Mouse (Mus musculus) forebrain, embryonic 11.5 days (tissue): ENCODE data around the gene Nfic. TPM values are rescaled to one million over a fixed set of nuclear protein-coding genes. Genes with fewer than 3 reads are reported as not detected.

Experiments
- ATAC-seq: fragments of 200-750 bp; cut with Nextera tagmentation; replicated peaks from 2 replicates; pipeline ENCODE4 v1.8.0; 2017; ENCODE audit warnings: moderate TSS enrichment; ENCODE audit not compliant: low FRiP score
- DNase-seq: peaks from one replicate; pipeline ENCODE4 v3.0.0-alpha.2; 2017; ENCODE audit warnings: low spot score
- H3K27ac ChIP-seq: fragments of 300-500 bp; sonication (generic); 2 replicates; pipeline ENCODE4 v1.5.1; 2014; ENCODE audit warnings: low read depth, low read length
- H3K27me3 ChIP-seq: fragments of 300-500 bp; sonication (generic); 2 replicates; pipeline ENCODE4 v1.6.1; 2014; ENCODE audit warnings: mild to moderate bottlenecking, low read length, mixed read lengths; ENCODE audit not compliant: control insufficient read depth, insufficient read depth
- H3K36me3 ChIP-seq: fragments of 300-500 bp; sonication (generic); 2 replicates; pipeline ENCODE4 v1.6.1; 2014; ENCODE audit warnings: mild to moderate bottlenecking, low read length, moderate library complexity, mixed read lengths; ENCODE audit not compliant: control insufficient read depth, insufficient read depth
- H3K4me1 ChIP-seq: fragments of 300-500 bp; sonication (generic); replicated peaks from 2 replicates; pipeline ENCODE4 v1.6.1; 2014; ENCODE audit warnings: low read length, mixed read lengths; ENCODE audit not compliant: control insufficient read depth, insufficient read depth
- H3K4me2 ChIP-seq: fragments of 300-500 bp; sonication (generic); 2 replicates; pipeline ENCODE4 v1.6.1; 2014; ENCODE audit warnings: low read depth, mild to moderate bottlenecking, low read length, moderate library complexity, mixed read lengths; ENCODE audit not compliant: severe bottlenecking
- H3K4me3 ChIP-seq: fragments of 300-500 bp; sonication (generic); 2 replicates; pipeline ENCODE4 v1.5.1; 2014; ENCODE audit warnings: low read depth, low read length
- H3K9ac ChIP-seq: fragments of 300-500 bp; sonication (generic); 2 replicates; pipeline ENCODE4 v1.6.1; 2014; ENCODE audit warnings: low read length
- H3K9me3 ChIP-seq: fragments of 300-500 bp; sonication (generic); 2 replicates; pipeline ENCODE4 v1.6.1; 2016; ENCODE audit warnings: low read length, mixed read lengths; ENCODE audit not compliant: control insufficient read depth
- WGBS: fragments of 180-500 bp; shearing (Covaris S2); extraction: QIAGEN DNeasy Blood & Tissue Kit; methylation state at CpG from one replicate; pipeline ENCODE4 v1.1.7; 2014; 5-methylcytosine and 5-hydroxymethylcytosine counted together
- polyA plus RNA-seq: library from polyadenylated mRNA; unstranded; fragments of >200 nt; fragmentation: Nextera tagmentation; extraction: Ambion mirVana; gene quantifications from 2 replicates; pipeline ENCODE4 v1.2.1, GENCODE M21; 2014

Gene Nfic
- polyA plus RNA-seq, 1 experiment from 2014 or later = 10.8 TPM

DNA sequence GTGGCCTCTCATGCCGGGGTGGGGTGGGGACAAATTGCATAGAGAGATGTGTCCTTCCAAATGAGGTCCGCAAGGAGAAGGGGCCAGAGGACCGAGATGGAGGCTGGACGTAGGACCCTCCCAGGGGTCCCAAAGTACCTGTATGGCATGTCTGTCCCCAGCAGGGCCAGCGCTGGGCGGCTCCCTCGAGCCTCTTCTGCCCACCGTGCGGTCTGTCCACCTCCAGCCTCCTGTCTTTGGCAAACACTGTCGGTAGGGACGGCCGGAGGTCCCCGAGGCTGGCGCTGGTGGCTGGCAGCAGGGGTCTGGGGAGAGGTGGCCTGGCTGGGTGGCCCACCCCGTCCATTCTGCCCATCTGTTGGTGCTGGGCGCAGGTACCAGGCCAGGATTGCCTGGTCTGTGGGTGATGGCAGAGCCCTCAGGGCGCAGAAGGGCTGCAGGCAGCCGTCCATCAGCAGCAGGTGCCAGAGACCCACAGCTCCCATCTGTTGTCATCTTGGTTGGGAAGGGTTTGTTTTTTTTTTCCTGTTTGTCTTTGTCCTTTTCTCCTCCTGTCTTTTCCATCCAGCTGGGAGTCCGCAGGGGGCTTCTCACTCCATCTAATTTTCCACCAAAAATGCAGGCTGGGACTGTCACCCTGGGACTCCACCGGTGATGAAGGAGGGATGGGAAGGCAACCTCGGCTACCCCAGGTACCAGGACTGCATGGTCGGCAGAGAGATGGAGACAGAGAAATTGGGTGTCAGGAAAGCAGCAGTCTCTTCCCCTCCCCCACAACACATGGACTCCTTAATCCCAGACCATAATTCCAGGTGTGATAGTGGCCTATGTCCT is 54.8 kb downstream of the Nfic start:
- Histone ChIP-seq H3K27ac (0 out of 2 replicates have a peak overlapping the region, but pooled peaks have one; percentile 50), H3K9me3 (no peaks in the 10 kb centered on the region), H3K27me3 (peaks cover 9% of the 10 kb centered on the region), H3K4me2 (no peak overlapping the region), H3K4me3 (no peak overlapping the region), H3K36me3 (no peaks in the 10 kb centered on the region; the same call in 1 of the 2 replicates), H3K4me1 (peaks cover 27% of the 10 kb centered on the region), H3K9ac (0 out of 2 replicates have a peak overlapping the region, but pooled peaks have one; percentile 16)
- WGBS = 48% methylated on average over 22 of the region's 22 CpGs
- ATAC-seq = no peak
- no peak for DNase-seq

DNA sequence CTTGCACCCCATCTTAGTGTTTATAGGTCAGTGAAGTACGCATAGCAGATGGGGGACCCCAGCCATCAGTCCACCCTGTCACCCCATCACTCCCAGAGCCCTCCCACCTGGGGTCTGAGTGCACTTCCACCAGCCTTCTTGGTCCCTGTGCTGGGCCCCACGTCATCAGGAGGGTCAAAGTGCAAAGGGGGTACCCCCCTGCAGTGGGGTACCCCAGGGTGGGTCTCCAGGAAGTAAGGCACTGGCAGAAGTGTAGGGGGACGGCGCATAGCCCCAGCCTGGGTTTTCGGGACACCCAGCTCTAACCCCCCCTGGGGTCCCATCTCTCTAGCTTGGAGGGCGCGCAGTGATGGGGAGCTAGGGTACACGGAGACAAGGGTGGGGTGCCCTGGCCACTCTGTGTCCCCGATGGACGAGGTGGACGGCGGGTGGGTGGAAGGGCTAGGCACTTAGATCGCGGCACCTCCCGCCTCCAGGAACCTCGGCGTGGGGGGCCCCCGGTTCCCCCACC is 55.6 kb downstream of the Nfic start:
- Histone ChIP-seq H3K9ac (no peak overlapping the region), H3K9me3 (no peaks in the 10 kb centered on the region), H3K4me2 (no peak overlapping the region), H3K27me3 (peaks cover 8% of the 10 kb centered on the region), H3K4me3 (no peak overlapping the region), H3K27ac (no peak overlapping the region), H3K36me3 (no peaks in the 10 kb centered on the region), H3K4me1 (peaks cover 27% of the 10 kb centered on the region)
- 80% methylated on average over 18 of the region's 18 CpGs for WGBS
- no peak for DNase-seq
- no peak for ATAC-seq

DNA sequence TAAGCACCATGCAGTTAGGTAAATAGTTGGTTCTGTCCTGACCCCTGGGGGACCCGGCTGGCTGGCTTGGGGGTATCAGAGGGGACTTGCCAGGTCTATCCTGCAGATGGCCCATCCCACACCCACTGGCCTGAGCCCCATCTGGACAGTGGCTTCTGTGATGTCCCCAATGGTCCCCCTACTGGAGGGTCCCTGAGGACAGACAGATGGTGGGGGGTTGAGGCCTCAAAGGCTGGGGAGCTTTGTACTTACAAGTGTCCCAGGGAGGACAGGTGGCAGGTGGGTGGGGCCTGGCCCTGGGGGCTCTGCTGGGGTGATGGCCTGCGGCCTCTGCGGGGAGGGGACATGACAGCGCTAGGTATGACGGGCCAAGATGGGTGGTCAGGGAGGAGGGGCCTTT is 56.1 kb downstream of the Nfic start:
- H3K36me3 ChIP-seq = no peaks in the 10 kb centered on the region
- WGBS = 71% methylated on average over 5 of the region's 5 CpGs
- DNase-seq = no peak
- peaks cover 3% of the 10 kb centered on the region for H3K27me3 ChIP-seq
- H3K27ac ChIP-seq = no peak overlapping the region
- 0 out of 2 replicates have a peak overlapping the region, but pooled peaks have one; percentile 5 for H3K4me2 ChIP-seq
- H3K4me3 ChIP-seq = no peak overlapping the region
- no peak for ATAC-seq
- no peaks in the 10 kb centered on the region for H3K9me3 ChIP-seq
- H3K4me1 ChIP-seq = peaks cover 27% of the 10 kb centered on the region
- no peak overlapping the region; the same call in 1 of the 2 replicates for H3K9ac ChIP-seq

DNA sequence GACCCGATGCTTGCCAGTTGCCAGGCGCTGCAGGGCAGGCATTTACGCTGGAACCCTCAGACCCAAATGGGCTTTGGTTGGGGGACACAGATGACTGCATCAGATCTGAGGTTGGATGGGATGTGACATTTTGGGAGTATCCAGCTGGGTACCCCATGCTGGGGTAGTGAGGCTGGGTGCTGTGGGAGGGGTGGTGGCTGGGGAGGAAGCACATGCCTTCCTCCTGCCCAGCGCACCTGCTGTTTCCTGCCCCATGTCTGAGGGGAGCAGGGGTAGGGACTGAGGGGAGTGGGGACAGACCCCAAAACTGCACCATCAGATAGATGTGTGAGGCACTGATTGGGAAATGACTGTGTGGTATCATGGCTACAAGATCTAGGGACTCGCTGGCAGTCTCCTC is 58.7 kb downstream of the Nfic start:
- WGBS = 60% methylated on average over 5 of the region's 5 CpGs
- Histone ChIP-seq H3K9ac (peak overlapping the region; percentile 17; the same call in 1 of the 2 replicates), H3K4me2 (no peak overlapping the region), H3K36me3 (no peaks in the 10 kb centered on the region), H3K4me3 (no peak overlapping the region), H3K4me1 (peaks cover 13% of the 10 kb centered on the region), H3K27ac (no peak overlapping the region), H3K27me3 (no peaks in the 10 kb centered on the region; the same call in 1 of the 2 replicates), H3K9me3 (no peaks in the 10 kb centered on the region)
- DNase-seq (no peak), ATAC-seq (no peak)

DNA sequence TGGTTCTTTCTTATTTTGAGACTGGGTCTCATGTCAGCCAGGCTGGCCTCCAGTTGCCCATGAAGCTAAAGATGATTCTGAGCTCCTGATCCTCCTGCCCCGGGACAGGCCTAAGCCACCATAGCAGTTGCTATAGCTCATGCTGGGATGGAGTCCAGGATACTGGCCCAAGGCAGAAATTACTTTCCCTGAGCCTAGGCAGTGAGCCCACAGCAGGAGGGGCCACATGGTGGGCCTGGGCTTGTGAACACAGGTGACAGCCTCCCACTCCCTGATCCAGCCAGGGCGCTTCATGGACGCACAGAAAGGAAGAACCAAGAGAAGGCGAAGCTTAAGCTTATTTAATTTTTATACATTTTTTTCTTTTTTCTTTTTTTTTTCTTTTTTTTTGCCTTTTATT is 59.6 kb downstream of the Nfic start:
- ATAC-seq (no peak), DNase-seq (no peak)
- Histone ChIP-seq H3K27ac (no peak overlapping the region), H3K9me3 (no peaks in the 10 kb centered on the region), H3K4me2 (no peak overlapping the region), H3K9ac (no peak overlapping the region), H3K4me3 (no peak overlapping the region), H3K36me3 (no peaks in the 10 kb centered on the region), H3K4me1 (peaks cover 4% of the 10 kb centered on the region), H3K27me3 (no peaks in the 10 kb centered on the region; the same call in 1 of the 2 replicates)
- 86% methylated on average over 4 of the region's 4 CpGs for WGBS

DNA sequence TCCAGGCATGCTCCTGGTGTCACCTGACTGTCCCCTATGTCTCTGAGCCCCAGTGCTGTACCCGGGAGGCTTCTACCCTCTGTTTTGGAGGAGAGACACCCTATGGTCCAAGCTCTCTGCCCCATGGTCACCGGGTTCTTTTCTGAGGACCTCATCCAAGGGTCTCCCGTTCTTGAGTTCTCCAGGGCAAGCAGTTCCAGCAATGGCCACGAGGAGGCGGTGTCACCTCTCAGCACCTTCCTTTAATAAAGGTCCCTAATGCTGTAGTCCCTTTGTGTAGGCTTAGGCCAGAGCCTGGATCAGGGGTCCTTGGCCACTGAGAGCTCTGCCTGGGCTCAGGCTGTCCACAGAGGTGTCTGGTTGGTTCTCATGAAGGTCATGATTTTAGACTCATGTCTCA is 60.3 kb downstream of the Nfic start:
- WGBS = 18% methylated on average over 5 of the region's 5 CpGs
- Histone ChIP-seq H3K4me3 (no peak overlapping the region), H3K27ac (no peak overlapping the region), H3K4me1 (peaks cover 3% of the 10 kb centered on the region), H3K9ac (no peak overlapping the region), H3K36me3 (no peaks in the 10 kb centered on the region), H3K27me3 (no peaks in the 10 kb centered on the region), H3K4me2 (no peak overlapping the region), H3K9me3 (no peaks in the 10 kb centered on the region)
- peak; percentile 89 for DNase-seq
- peak; percentile 45; the same call in 1 of the 2 replicates for ATAC-seq

DNA sequence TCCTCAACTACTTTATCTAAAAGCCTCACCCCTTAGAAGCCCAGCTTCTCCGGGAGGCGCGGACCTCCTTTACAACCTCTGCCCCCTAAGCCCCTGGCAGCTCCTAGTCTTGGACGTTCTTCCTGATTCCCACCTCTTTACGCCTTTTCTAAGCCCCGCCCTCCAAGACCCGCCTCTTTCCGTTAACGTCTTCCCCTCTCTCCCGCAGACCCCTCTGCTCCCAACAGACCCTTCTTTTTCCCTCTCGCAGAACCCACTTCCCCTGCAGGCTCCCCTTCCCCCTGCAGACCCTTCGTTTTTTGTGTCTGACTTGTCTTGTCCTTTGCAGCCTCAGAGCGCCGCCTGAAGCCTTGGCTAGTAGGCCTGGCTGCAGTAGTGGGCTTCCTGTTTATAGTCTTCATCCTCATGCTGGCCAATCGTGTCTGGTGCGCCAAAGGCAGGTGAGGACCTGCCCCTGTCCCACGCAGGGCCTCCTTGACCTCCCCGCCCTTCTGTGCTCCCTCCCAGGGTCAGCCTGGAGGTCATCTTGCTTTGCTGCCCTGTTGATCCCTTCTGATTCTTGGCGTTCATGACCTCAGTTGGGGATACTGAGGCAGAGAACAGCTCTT is 61.9 kb downstream of the Nfic start:
- DNase-seq (no peak), ATAC-seq (no peak)
- 5% methylated on average over 19 of the region's 19 CpGs for WGBS
- peak overlapping the region; percentile 1; the same call in 1 of the 2 replicates for H3K4me3 ChIP-seq
- H3K4me2 ChIP-seq = peak overlapping the region; percentile 34; the same call in 1 of the 2 replicates
- H3K27ac ChIP-seq = no peak overlapping the region
- no peaks in the 10 kb centered on the region for H3K36me3 ChIP-seq
- no peaks in the 10 kb centered on the region for H3K9me3 ChIP-seq
- peaks cover 3% of the 10 kb centered on the region for H3K4me1 ChIP-seq
- H3K27me3 ChIP-seq = no peaks in the 10 kb centered on the region
- peak overlapping the region; percentile 3; the same call in 1 of the 2 replicates for H3K9ac ChIP-seq

DNA sequence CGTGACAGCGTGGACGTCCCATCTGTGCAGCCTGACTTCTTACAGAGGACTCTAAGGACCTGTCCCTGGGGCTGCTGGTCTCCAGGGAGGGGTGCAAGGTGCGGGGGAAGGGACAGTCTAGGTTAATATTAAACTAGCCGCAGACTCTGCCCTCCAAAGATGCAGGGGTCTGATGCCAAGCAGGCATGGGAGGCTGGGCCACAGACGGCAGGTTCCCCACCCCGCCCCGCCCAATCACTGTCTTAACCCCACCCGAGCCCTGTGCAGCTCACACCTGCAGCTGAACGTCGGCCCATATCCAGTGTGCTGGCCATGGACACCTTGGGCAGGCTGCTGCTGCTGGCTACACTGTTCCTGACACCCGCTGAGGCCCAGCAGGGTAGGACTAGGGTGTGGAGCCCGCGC is 62.7 kb downstream of the Nfic start, which contains the start of gene Smim24:
Smim24 (plus strand) TSS at position 271 of the 405 bp plus-strand sequence.
- Histone ChIP-seq H3K36me3 (peaks cover 2% of the 10 kb centered on the region; the same call in 1 of the 2 replicates), H3K9ac (peak within 1 kb of the TSS; percentile 3; the same call in 1 of the 2 replicates), H3K4me3 (peak within 1 kb of the TSS; percentile 1; the same call in 1 of the 2 replicates), H3K27me3 (no peaks in the 10 kb centered on the region), H3K4me1 (peaks cover 3% of the 10 kb centered on the region), H3K4me2 (peak within 1 kb of the TSS; percentile 34; the same call in 1 of the 2 replicates), H3K9me3 (no peaks in the 10 kb centered on the region), H3K27ac (no peak within 1 kb of the TSS)
- DNase-seq = no peak
- no peak for ATAC-seq
- 71% methylated on average over 14 of the region's 14 CpGs for WGBS
